ENCODE assay signal across 20 mouse cellular contexts in the genomic region with DNA sequence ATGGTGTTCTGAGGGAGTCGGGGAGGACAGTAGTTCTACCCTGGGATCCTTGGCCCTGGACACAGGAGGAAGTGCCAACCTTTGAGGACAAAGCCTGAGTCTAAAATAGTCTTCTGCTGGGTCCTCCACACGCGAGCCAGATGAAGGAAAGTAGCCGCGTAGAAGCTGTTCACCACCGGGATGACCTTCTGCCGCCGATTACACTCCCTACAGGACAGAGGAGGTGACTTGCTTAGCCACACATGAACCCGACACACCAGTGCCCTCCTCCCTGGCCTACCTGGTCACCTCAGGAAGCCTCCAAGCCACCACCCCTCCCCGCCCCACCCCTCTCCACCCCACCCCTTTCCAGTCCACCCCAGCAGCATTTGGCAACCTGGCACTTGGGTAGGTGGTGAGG. TPM values are rescaled to one million over a fixed set of nuclear protein-coding genes. Genes with fewer than 3 reads are reported as not detected.
"Had no signal": no experiment of that assay in that cellular context is flagged by ENCODE, and none has a peak within 500 bp of the region (broad histone marks: within the 10 kb centered on the region; RNA-seq: fewer than 3 reads in every experiment).

No protein-coding gene starts in this region.

- H3K4me2 ChIP-seq: lung, embryonic 15.5 days; midbrain, embryonic 11.5 days; midbrain, embryonic 13.5 days; midbrain, embryonic 15.5 days; neural tube, embryonic 12.5 days; stomach, embryonic 15.5 days had no signal

- H3K27me3 ChIP-seq: lung, embryonic 15.5 days; midbrain, embryonic 13.5 days; midbrain, embryonic 15.5 days; neural tube, embryonic 12.5 days; stomach, embryonic 15.5 days had no signal

- DNase-seq: lung, adult 2 months; lung, postnatal 14 days; lung, postnatal 36 days; right cerebral cortex, postnatal 14 days; thymus, adult 2 months; thymus, postnatal 25 days; thymus, postnatal 4 days had no signal

- H3K36me3 ChIP-seq: midbrain, embryonic 15.5 days had no signal

- H3K9me3 ChIP-seq: lung, embryonic 15.5 days; megakaryocyte, embryonic 14.5 days; midbrain, embryonic 13.5 days; midbrain, embryonic 15.5 days; neural tube, embryonic 12.5 days; stomach, embryonic 15.5 days had no signal

- ATAC-seq: lung, postnatal 0 days; midbrain, embryonic 13.5 days; midbrain, embryonic 15.5 days had no signal

- H3K27ac ChIP-seq: lung, embryonic 15.5 days; macrophage; midbrain, embryonic 13.5 days; midbrain, embryonic 15.5 days; neural tube, embryonic 12.5 days; stomach, embryonic 15.5 days; stomach, postnatal 0 days had no signal

- H3K9ac ChIP-seq: lung, embryonic 15.5 days; midbrain, embryonic 13.5 days; midbrain, embryonic 15.5 days; neural tube, embryonic 12.5 days; stomach, embryonic 15.5 days had no signal

- H3K4me3 ChIP-seq: lung, embryonic 15.5 days; megakaryocyte, embryonic 14.5 days; midbrain, embryonic 13.5 days; midbrain, embryonic 15.5 days; neural tube, embryonic 12.5 days; stomach, embryonic 15.5 days had no signal

RNA-seq across cellular contexts. Expression of a gene that starts 47.2 kb away (rescaled TPM):
- total RNA-seq: megakaryocyte progenitor cell, adult 5-6 weeks; midbrain, postnatal 0 days; monocyte, adult 5-6 weeks had no signal
- polyA plus RNA-seq: lung, embryonic 15.5 days; lung, postnatal 0 days had no signal
